ENCODE assay signal across 1 mouse cellular context in genomic region chr2:26388682-26389153, GRCm38 (mm10).
TF ChIP-seq lines count a peak whose summit lies in the region.

No protein-coding gene starts in this region.

TF ChIP-seq in CH12.LX, 34 proteins besides CTCF, POLR2A, EP300 and RAD21 (continued from another document):
- no peak for TF ChIP-seq ELF1 (IDR thresholded peaks at IDR 0.05; ENCODE audit: low read depth, low read length)
- no peak for TF ChIP-seq MAFK (IDR thresholded peaks at IDR 0.05; ENCODE audit: insufficient replicate concordance, low read length)
